Mouse (Mus musculus) heart, postnatal 0 days (tissue): ENCODE data around the gene Trappc2l.

Experiments used
- CTCF ChIP-seq: IDR thresholded peaks from 2 replicates; pipeline ENCODE4 v1.5.1; 2016; ENCODE audit warnings: antibody characterized with exemption, control low read depth, low read depth
- EP300 ChIP-seq: IDR thresholded peaks from 2 replicates; pipeline ENCODE4 v1.6.1; 2016; ENCODE audit warnings: antibody characterized with exemption, low read depth

DNA sequence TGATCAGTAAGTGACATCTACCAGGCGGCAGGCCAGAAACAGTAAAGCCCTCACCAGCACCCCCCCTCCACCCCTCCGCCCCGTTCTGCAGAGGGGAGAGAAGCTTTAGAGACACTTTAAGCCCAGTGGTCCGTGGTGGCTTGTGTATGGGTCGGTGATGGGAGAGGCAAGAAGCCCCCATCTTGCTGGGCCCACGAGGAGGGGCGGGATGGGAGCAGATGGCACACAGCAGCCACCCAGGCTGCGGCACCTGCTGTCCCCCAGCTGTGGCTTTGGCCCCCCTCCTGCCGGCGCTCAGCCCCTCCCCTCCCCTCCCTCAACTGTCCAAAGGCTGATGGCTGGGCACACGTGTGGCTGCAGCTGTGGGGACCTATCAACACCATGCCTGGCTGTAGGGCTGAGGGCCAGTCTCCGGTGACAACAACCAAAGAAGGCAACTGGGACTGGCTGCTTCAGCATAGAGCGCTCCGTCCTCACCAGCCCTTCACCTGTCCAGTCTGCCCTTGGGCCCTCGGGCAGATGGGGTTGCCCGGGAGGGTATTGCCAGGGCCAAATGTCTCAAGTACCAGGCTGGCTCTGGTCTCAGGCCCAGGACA lies 40.0 kb downstream of the Trappc2l start:
- TF ChIP-seq EP300, result no peak
- TF ChIP-seq CTCF, result no peak
